Mouse (Mus musculus): ENCODE data around the gene Ccdc62.

DNA sequence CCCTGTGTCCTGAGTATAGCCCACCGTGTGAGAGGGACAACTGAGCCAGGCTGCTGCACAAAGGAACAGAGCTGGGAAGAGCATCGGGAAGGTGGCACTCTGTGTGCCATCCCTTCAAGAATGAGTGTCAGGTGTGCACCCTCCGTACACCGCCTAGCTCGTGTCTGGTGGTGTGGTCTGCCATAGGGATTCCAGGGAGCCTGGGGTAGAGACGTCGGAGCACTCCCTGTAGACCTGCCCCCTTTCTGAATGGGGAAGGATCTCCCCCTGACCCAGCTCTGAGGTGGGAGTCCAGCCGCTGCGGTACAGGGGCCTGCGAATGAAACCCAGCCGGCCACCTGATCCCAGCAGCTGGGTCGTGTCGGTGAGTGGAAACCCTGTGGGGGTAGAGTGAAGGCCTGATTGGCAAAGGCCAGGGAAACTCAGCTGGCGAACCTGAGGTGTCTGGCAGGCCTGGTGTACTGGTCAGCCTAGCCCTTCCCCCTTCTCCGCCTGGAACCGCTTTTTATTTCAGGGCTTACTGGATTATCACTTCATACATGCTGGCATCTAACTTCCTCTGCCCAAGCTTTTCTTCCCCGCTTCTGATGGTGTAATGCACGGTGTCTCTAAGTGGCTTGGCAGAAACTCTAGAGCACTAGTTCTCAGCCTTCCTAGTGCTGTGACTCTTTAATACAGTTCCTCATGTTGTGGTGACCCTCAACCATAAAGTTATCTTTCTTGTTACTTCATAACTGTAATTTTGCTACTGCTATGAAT, 48.9 kb downstream of the Ccdc62 start:
- no peak for TF ChIP-seq CTCF (IDR thresholded peaks at IDR 0.05; ENCODE audit: control insufficient read depth, insufficient read depth, insufficient replicate concordance, low read depth, low read length)
- no peak for TF ChIP-seq POLR2A (IDR thresholded peaks at IDR 0.05; ENCODE audit: control insufficient read depth, low read depth, low read length)
